Mouse (Mus musculus) kidney, adult 2 months (tissue): ENCODE measurements around the gene 2210011C24Rik.

Source experiments
- CTCF ChIP-seq: fragments of 200-500 bp; conservative IDR thresholded peaks from 2 replicates; pipeline ENCODE4 v1.5.1; 2011; ENCODE audit warnings: low read depth, mild to moderate bottlenecking, control low read depth, low read length, moderate library complexity, mixed read lengths; ENCODE audit not compliant: insufficient read depth, insufficient read length
- POLR2A ChIP-seq: fragments of 200-500 bp; IDR thresholded peaks from one replicate; pipeline ENCODE4 v1.6.1; 2011; ENCODE audit warnings: low read depth, low read length, control low read depth

DNA sequence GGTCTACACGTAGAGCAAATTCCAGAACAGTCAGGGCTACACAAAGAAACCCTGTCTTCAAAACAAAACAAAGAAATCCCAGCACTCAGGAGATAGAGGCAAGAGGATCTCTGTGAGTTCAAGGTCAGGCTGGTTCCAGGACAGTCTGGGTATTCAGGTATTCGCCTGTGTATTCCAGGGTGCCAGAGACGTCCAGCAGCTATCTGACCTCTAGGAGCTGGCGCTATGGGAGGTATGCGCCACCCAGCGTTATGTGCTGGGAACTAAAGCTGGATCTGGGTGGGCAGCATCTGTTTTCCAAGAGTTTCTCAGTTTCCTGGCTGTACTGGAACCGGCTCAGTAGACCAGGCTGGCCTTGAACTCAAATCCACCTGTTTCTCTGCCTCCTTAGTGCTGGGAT is 3.6 kb downstream of the 2210011C24Rik start:
- peak; percentile 51 for TF ChIP-seq CTCF
- no peak for TF ChIP-seq POLR2A
